35 mouse cellular contexts compared by ENCODE assay signal in genomic region chr6:29485951-29486350, GRCm38 (mm10). TPM values are rescaled to one million over a fixed set of nuclear protein-coding genes. Genes with fewer than 3 reads are reported as not detected.
"Had no signal": no experiment of that assay in that cellular context is flagged by ENCODE, and none has a peak within 500 bp of the region (broad histone marks: within the 10 kb centered on the region; RNA-seq: fewer than 3 reads in every experiment).

No protein-coding gene starts in this region.

- H3K27ac ChIP-seq: gastrocnemius, adult 2 months; heart, embryonic 10.5 days; hindbrain, embryonic 10.5 days; hindbrain, embryonic 12.5 days; hindbrain, embryonic 14.5 days; intestine, embryonic 15.5 days; layer of hippocampus, adult 2 months; left cerebral cortex, adult 2 months; limb, embryonic 12.5 days; liver, embryonic 12.5 days; liver, embryonic 14.5 days had no signal

- H3K4me2 ChIP-seq: hindbrain, embryonic 14.5 days; limb, embryonic 12.5 days had no signal

- DNase-seq: gastrocnemius, adult 2 months; gastrocnemius, postnatal 10 days; gastrocnemius, postnatal 25 days; heart, adult 18-20 months; heart, postnatal 10 days; heart, postnatal 4 days; kidney, adult 18-20 months; kidney, adult 8-10 months; kidney, postnatal 10 days; kidney, postnatal 25 days; kidney, postnatal 4 days had no signal

- H3K27me3 ChIP-seq: intestine, embryonic 15.5 days; limb, embryonic 12.5 days had no signal

- H3K9me3 ChIP-seq: heart, embryonic 10.5 days; heart, embryonic 12.5 days; hindbrain, embryonic 10.5 days; hindbrain, embryonic 12.5 days; intestine, embryonic 15.5 days; limb, embryonic 12.5 days; liver, embryonic 12.5 days had no signal

- H3K9ac ChIP-seq: heart, embryonic 12.5 days; hindbrain, embryonic 14.5 days; intestine, embryonic 15.5 days; limb, embryonic 12.5 days; liver, embryonic 12.5 days; liver, embryonic 14.5 days had no signal

- ATAC-seq: inflammation-experienced regulatory T-cells, adult 6 months had no signal

- H3K4me3 ChIP-seq: heart, embryonic 12.5 days; hindbrain, embryonic 12.5 days; intestine, embryonic 15.5 days; layer of hippocampus, adult 2 months; left cerebral cortex, adult 2 months; limb, embryonic 12.5 days had no signal

- H3K36me3 ChIP-seq: hindbrain, embryonic 12.5 days; intestine, embryonic 15.5 days; liver, embryonic 12.5 days had no signal

RNA-seq across cellular contexts. Expression of gene Atp6v1fnb, which starts 14.7 kb away (rescaled TPM):
- total RNA-seq: gastrocnemius, adult 2 months; gastrocnemius, postnatal 25 days; gastrocnemius, postnatal 4 days; heart, adult 18-20 months; heart, adult 8-10 months; heart, postnatal 10 days; heart, postnatal 25 days; heart, postnatal 4 days; layer of hippocampus, postnatal 10 days; liver, adult 2 months had no signal
- polyA plus RNA-seq: heart, embryonic 10.5 days; heart, embryonic 12.5 days; heart, embryonic 14.5 days; heart, embryonic 16.5 days; hindbrain, embryonic 10.5 days; hindbrain, embryonic 12.5 days; hindbrain, embryonic 14.5 days; hindbrain, embryonic 16.5 days; inflammation-experienced regulatory T-cells, adult 6 months; intestine, postnatal 0 days; kidney, embryonic 14.5 days; limb, embryonic 14.5 days; liver, adult 2 months; liver, embryonic 12.5 days; liver, embryonic 14.5 days had no signal

RNA-seq across cellular contexts. Expression of gene Flnc, which starts 52.9 kb away (rescaled TPM):
- total RNA-seq: granulocyte monocyte progenitor cell, adult 5-6 weeks had no signal
- polyA plus RNA-seq: inflammation-experienced regulatory T-cells, adult 6 months had no signal
